8 mouse cellular contexts compared by ENCODE assay signal in the genomic region with DNA sequence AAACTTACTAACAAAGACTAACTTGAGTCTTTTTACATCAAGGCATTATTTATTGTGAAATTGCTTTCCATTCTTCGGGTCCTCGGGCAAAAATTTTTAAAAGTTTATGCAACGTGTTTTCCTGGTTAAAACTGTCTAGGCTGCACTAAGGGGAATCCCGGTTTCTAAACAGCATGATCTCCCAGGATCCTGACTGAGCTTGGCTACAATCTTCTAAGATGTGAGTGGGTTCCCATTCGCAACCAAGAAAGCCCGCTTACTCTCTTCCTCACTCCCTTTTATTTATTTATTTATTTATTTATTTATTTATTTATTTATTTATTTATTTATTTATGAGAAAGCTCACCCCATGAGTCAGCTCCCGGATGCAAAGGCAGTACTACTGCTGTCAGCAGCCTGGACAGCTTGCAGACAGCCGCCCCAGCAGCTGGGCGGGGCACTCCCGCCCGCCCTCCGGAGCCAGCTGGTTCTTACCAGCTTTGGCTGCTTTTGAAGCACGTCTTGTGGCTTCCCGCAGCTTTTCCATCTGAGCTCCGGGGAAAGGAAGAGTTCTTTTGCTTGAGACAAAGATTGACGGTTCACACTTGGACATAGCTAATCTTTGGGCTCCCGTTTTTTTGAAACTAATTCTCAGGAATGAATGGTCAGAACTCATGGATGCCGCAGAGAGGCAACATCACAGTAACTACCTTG.
A peak's percentile ranks its signal among the peaks of the same experiment; 100 is the strongest.
DNase-seq lines count a peak whose midpoint lies in the region; ATAC-seq lines count a peak whose summit lies in the region.

No protein-coding gene starts in this region.

- 46% methylated on average over 18 of the region's 18 CpGs for WGBS in embryonic facial prominence, embryonic 10.5 days
- 24% methylated on average over 18 of the region's 18 CpGs for WGBS in intestine, embryonic 15.5 days

- DNase-seq in brain, adult 2 months (ENCODE audit: low read depth, low spot score) = peak; percentile 91
- DNase-seq in embryonic facial prominence, embryonic 10.5 days (ENCODE audit: low spot score) = peak; percentile 82
- peak; percentile 35 to 60 for DNase-seq in gastrocnemius, postnatal 36 days
- DNase-seq in left cerebral cortex, postnatal 14 days (ENCODE audit: low spot score in 2 of 2) = peak; percentile 77 to 86
- peak; percentile 90 for DNase-seq in skeletal muscle tissue, adult 2 months (ENCODE audit: low read depth, low spot score)
- DNase-seq in adipocyte (ENCODE audit: low spot score) = no peak

- H3K36me3 ChIP-seq in embryonic facial prominence, embryonic 10.5 days (replicated peaks) = no peaks in the 10 kb centered on the region
- H3K36me3 ChIP-seq in intestine, embryonic 15.5 days = no peaks in the 10 kb centered on the region

- intact Hi-C loops in gastrocnemius, postnatal 36 days (cut with DNase I) = loop anchor here (5.0 kb wide), 2 partner anchors 55 to 155 kb away; no protein-coding TSS in a partner anchor
- intact Hi-C loops in left cerebral cortex, postnatal 14 days (cut with DNase I) = loop anchor here (5.0 kb wide), 1 partner anchor 60 kb away; a partner anchor contains a TSS

- H3K4me2 ChIP-seq in intestine, embryonic 15.5 days (replicated peaks) = peak overlapping the region; percentile 17

- no peak overlapping the region; the same call in 1 of the 2 replicates for H3K9ac ChIP-seq in intestine, embryonic 15.5 days

- H3K4me1 ChIP-seq in embryonic facial prominence, embryonic 10.5 days = peaks cover 16% of the 10 kb centered on the region
- peaks cover 9% of the 10 kb centered on the region; the same call in 1 of the 2 replicates for H3K4me1 ChIP-seq in intestine, embryonic 15.5 days (replicated peaks)

- H3K27ac ChIP-seq in embryonic facial prominence, embryonic 10.5 days (replicated peaks) = peak overlapping the region; percentile 48
- H3K27ac ChIP-seq in intestine, embryonic 15.5 days = peak overlapping the region; percentile 59; the same call in 1 of the 2 replicates

- no peaks in the 10 kb centered on the region for H3K9me3 ChIP-seq in embryonic facial prominence, embryonic 10.5 days
- no peaks in the 10 kb centered on the region for H3K9me3 ChIP-seq in intestine, embryonic 15.5 days

- peak; percentile 94 for ATAC-seq in intestine, embryonic 15.5 days
- ATAC-seq in megakaryocyte progenitor cell, adult 5-6 weeks (replicated peaks; ENCODE audit: poor library complexity) = peak; percentile 66

- no peak overlapping the region for H3K4me3 ChIP-seq in embryonic facial prominence, embryonic 10.5 days
- no peak overlapping the region for H3K4me3 ChIP-seq in intestine, embryonic 15.5 days (replicated peaks)

- H3K27me3 ChIP-seq in embryonic facial prominence, embryonic 10.5 days (replicated peaks; ENCODE audit: low read depth, poor library complexity, severe bottlenecking) = no peaks in the 10 kb centered on the region
- no peaks in the 10 kb centered on the region for H3K27me3 ChIP-seq in intestine, embryonic 15.5 days (replicated peaks)
